Mouse (Mus musculus) heart, adult 2 months (tissue): Measurements from ENCODE around the gene Gm20431.

Experiments used
- CTCF ChIP-seq: fragments of 200-600 bp; IDR thresholded peaks from 2 replicates; pipeline ENCODE4 v1.8.1; 2022; ENCODE audit warnings: antibody characterized with exemption, mild to moderate bottlenecking, moderate library complexity
- EP300 ChIP-seq: fragments of 200-500 bp; IDR thresholded peaks from 2 replicates; pipeline ENCODE4 v1.6.1; 2011; ENCODE audit warnings: low read depth, low read length, control low read depth; ENCODE audit not compliant: insufficient read depth
- POLR2A ChIP-seq: fragments of 200-500 bp; IDR thresholded peaks from 2 replicates; pipeline ENCODE4 v1.6.1; 2011; ENCODE audit warnings: mild to moderate bottlenecking, low read depth, low read length, control low read depth; ENCODE audit not compliant: insufficient read depth

DNA sequence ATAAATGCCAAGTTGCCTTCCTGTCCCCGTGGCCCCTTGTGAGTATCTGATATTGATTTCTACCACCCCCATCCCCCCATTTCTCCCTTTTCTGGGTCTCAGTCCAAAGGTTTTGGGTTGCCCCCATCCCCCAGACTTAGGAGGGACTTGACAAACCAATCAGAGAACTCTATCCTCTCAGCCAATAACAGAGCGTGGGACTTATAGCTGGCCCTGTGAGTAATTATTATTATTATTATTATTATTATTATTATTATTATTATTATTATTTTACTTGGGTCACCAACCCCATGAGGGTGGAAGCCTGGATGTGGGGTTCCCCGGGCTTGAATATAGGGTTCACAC lies 96.0 kb downstream of the Gm20431 start:
- TF ChIP-seq EP300 = no peak
- no peak for TF ChIP-seq POLR2A
- TF ChIP-seq CTCF = no peak
